Mouse (Mus musculus) splenic B cell, adult 2 months (primary cell): Measurements from ENCODE around the gene Gm3164.
"Not testable (repeated sequence)": the region's sequence is repeated elsewhere in the genome, so short reads cannot be mapped to it uniquely, and the experiment has no call there.

ENCODE experiments used
- DNase-seq: peaks from one replicate; pipeline ENCODE4 v3.0.0-alpha.2; 2011; ENCODE audit warnings: low read depth, low spot score
- H3K27me3 ChIP-seq: 2 replicates; pipeline ENCODE4 v1.6.1; 2012; ENCODE audit warnings: mild to moderate bottlenecking, low read length, moderate library complexity, mixed read lengths; ENCODE audit not compliant: control insufficient read depth, poor library complexity, insufficient read depth, severe bottlenecking
- H3K36me3 ChIP-seq: 2 replicates; pipeline ENCODE4 v1.6.1; 2012; ENCODE audit warnings: mild to moderate bottlenecking, low read length, moderate library complexity, mixed read lengths; ENCODE audit not compliant: control insufficient read depth, poor library complexity, insufficient read depth, severe bottlenecking

Gene Gm3164

GRCm38 (mm10) chr14:4414965-4415835 is at the start of gene Gm3164:
TSS of gene Gm3164 (plus strand) at chr14:4415448.
- not testable (repeated sequence) for DNase-seq, H3K27me3 ChIP-seq, H3K36me3 ChIP-seq

- DNase-seq, H3K36me3 ChIP-seq, H3K27me3 ChIP-seq: not testable (repeated sequence)
Measured at GRCm38 (mm10) chr14:4368991-4369390, 46.3 kb upstream of the Gm3164 start.

- not testable (repeated sequence) for DNase-seq, H3K36me3 ChIP-seq, H3K27me3 ChIP-seq
Measured at GRCm38 (mm10) chr14:4369691-4370090, 45.6 kb upstream of the Gm3164 start.

- not testable (repeated sequence) for H3K36me3 ChIP-seq, H3K27me3 ChIP-seq, DNase-seq
Measured at GRCm38 (mm10) chr14:4377871-4378270, 37.4 kb upstream of the Gm3164 start.

GRCm38 (mm10) chr14:4385606-4386005 is 29.6 kb upstream of the Gm3164 start:
- not testable (repeated sequence) for H3K27me3 ChIP-seq, DNase-seq

GRCm38 (mm10) chr14:4392841-4393530 is 22.3 kb upstream of the Gm3164 start:
- H3K27me3 ChIP-seq, DNase-seq, H3K36me3 ChIP-seq: not testable (repeated sequence)

More at GRCm38 (mm10) chr14:4385606-4386005, 29.6 kb upstream of the Gm3164 start:
- not testable (repeated sequence) for H3K36me3 ChIP-seq

- DNase-seq, H3K36me3 ChIP-seq, H3K27me3 ChIP-seq: not testable (repeated sequence)
Measured at GRCm38 (mm10) chr14:4397226-4397625, 18.0 kb upstream of the Gm3164 start, which contains the start of gene Gm3159. TSS of gene Gm3159 (plus strand) at chr14:4397526.

- not testable (repeated sequence) for H3K36me3 ChIP-seq, DNase-seq
Measured at GRCm38 (mm10) chr14:4398624-4399023, 16.6 kb upstream of the Gm3164 start.

GRCm38 (mm10) chr14:4400115-4400789 is 15.0 kb upstream of the Gm3164 start:
- not testable (repeated sequence) for H3K27me3 ChIP-seq, DNase-seq, H3K36me3 ChIP-seq

More at GRCm38 (mm10) chr14:4398624-4399023, 16.6 kb upstream of the Gm3164 start:
- H3K27me3 ChIP-seq = not testable (repeated sequence)

GRCm38 (mm10) chr14:4401245-4401644 is 14.0 kb upstream of the Gm3164 start:
- H3K27me3 ChIP-seq, DNase-seq, H3K36me3 ChIP-seq: not testable (repeated sequence)

GRCm38 (mm10) chr14:4403840-4404239 is 11.4 kb upstream of the Gm3164 start:
- not testable (repeated sequence) for DNase-seq, H3K27me3 ChIP-seq

GRCm38 (mm10) chr14:4409939-4410338 is 5.3 kb upstream of the Gm3164 start:
- not testable (repeated sequence) for H3K36me3 ChIP-seq, DNase-seq, H3K27me3 ChIP-seq

More at GRCm38 (mm10) chr14:4403840-4404239, 11.4 kb upstream of the Gm3164 start:
- H3K36me3 ChIP-seq = not testable (repeated sequence)

- H3K27me3 ChIP-seq, H3K36me3 ChIP-seq, DNase-seq: not testable (repeated sequence)
Measured at GRCm38 (mm10) chr14:4430692-4431091, 15.4 kb downstream of the Gm3164 start, which contains the start of gene Gm3173. TSS of gene Gm3173 (plus strand) at chr14:4430992.

GRCm38 (mm10) chr14:4481445-4481844 is 66.2 kb downstream of the Gm3164 start, which contains the start of gene Gm3182:
TSS of gene Gm3182 (plus strand) at chr14:4481745.
- H3K36me3 ChIP-seq, H3K27me3 ChIP-seq, DNase-seq: not testable (repeated sequence)
